Mouse (Mus musculus): ENCODE results near the gene Prr36. TPM values are rescaled to one million over a fixed set of nuclear protein-coding genes. Genes with fewer than 3 reads are reported as not detected.

Gene Prr36
- polyA plus RNA-seq, 1 experiment from 2014 or later: 37.1 TPM

Other genes starting within 250 kb of the Prr36 start
- gene Cd209f, start 111.6 kb downstream of the Prr36 start, polyA plus RNA-seq (2016; fragmentation: Nextera tagmentation; extraction: Ambion mirVana): not detected in 2 replicates
- gene Cd209g, start 83.4 kb downstream of the Prr36 start, polyA plus RNA-seq (2016; fragmentation: Nextera tagmentation; extraction: Ambion mirVana): not detected in 2 replicates
- 60.4 and 64.5 TPM in 2 replicates for gene Evi5l, start 50.9 kb downstream of the Prr36 start, polyA plus RNA-seq (2016; fragmentation: Nextera tagmentation; extraction: Ambion mirVana)
- 0.13 TPM in 2 replicates for gene Lrrc8e, start 9.4 kb upstream of the Prr36 start, polyA plus RNA-seq (2016; fragmentation: Nextera tagmentation; extraction: Ambion mirVana)
- gene Map2k7, start 21.3 kb upstream of the Prr36 start, polyA plus RNA-seq (2016; fragmentation: Nextera tagmentation; extraction: Ambion mirVana): 45.1 and 48.4 TPM in 2 replicates
- 1.5 and 1.6 TPM in 2 replicates for gene Gm49320, start 21.4 kb upstream of the Prr36 start, polyA plus RNA-seq (2016; fragmentation: Nextera tagmentation; extraction: Ambion mirVana)
- 5.0 and 5.3 TPM in 2 replicates for gene Tgfbr3l, start 30.8 kb upstream of the Prr36 start, polyA plus RNA-seq (2016; fragmentation: Nextera tagmentation; extraction: Ambion mirVana)
- 61.9 and 63.0 TPM in 2 replicates for gene Snapc2, start 35.6 kb upstream of the Prr36 start, polyA plus RNA-seq (2016; fragmentation: Nextera tagmentation; extraction: Ambion mirVana)
- gene Ctxn1, start 41.8 kb upstream of the Prr36 start, polyA plus RNA-seq (2016; fragmentation: Nextera tagmentation; extraction: Ambion mirVana): 170 TPM in 2 replicates
- gene Timm44, start 58.5 kb upstream of the Prr36 start, polyA plus RNA-seq (2016; fragmentation: Nextera tagmentation; extraction: Ambion mirVana): 54.9 and 57.8 TPM in 2 replicates
- gene Ccl25, start 107.8 kb upstream of the Prr36 start, polyA plus RNA-seq (2016; fragmentation: Nextera tagmentation; extraction: Ambion mirVana): 23.0 and 24.8 TPM in 2 replicates
- gene Elavl1, start 108.0 kb upstream of the Prr36 start, polyA plus RNA-seq (2016; fragmentation: Nextera tagmentation; extraction: Ambion mirVana): 294 and 302 TPM in 2 replicates